Mouse (Mus musculus): ENCODE measurements around the gene Rhox3g. TPM values are rescaled to one million over a fixed set of nuclear protein-coding genes. Genes with fewer than 3 reads are reported as not detected.

The Rhox3g gene
- not detected in 2 replicates for polyA plus RNA-seq (2012; ENCODE audit: low replicate concordance)

DNA sequence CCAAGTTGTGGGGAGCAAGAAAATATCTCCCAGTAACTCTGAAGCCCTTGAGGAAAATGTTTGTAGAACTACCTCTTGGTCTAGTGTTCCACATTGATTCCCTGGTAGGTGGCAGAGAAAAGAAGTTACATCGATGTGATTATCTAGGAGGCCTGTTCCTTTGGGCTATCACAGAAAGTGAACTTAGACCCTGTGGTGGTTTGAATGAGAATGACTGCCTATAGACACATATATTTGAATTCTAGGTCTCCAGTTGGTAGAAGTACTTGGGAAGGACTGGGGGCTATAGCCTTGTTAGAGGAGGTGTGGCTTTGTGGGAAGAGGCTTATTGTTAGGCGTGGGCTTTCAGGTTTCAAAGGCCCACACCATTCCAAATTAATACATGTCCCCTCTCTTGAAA, at the start of gene Rhox3g:
Rhox3g (minus strand) TSS at position 101 of the 400 bp plus-strand sequence.

DNA sequence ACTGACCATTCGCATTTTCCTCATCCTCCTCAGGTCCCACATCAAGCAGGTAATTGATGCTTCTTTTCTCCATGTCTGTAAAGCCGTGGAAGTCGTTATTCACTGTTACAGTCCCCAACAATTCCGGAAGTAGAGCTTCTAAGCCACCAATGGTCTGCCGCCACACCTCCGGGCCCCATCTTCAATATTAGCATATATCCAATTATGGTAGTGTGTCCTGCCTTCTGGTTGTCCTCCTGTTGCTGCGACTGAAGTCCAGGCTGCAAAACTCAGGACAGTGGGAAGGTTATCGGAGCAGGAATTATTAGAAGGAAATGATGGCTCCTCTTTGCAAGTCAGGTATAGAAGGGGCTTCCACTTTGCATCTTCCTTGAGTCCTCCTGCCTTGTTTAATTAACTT, 44.8 kb upstream of the Rhox3g start, which contains the start of gene Rhox2h:
Rhox2h (minus strand) TSS at position 101 of the 400 bp plus-strand sequence.

DNA sequence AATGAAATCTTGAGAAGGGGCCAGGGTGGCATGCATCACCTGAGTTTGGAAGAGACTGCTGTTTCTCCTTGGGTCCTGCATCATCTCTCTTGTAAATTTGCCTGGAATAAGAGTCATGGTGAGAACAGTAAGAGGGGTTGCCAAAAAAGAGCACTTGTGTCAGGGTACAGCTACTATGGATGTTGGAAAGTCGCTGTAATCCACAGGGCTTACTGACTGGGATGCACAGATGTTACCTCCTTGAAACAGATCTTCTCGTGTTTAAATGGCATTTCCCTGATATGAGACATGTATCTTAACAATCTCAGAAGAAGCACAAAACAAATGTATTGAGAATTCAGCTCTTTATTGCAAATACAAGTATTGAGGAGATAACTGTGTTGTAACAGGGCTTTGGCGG, 40.3 kb upstream of the Rhox3g start, which contains the start of gene Rhox3h:
Rhox3h (minus strand) TSS at position 101 of the 400 bp plus-strand sequence.

DNA sequence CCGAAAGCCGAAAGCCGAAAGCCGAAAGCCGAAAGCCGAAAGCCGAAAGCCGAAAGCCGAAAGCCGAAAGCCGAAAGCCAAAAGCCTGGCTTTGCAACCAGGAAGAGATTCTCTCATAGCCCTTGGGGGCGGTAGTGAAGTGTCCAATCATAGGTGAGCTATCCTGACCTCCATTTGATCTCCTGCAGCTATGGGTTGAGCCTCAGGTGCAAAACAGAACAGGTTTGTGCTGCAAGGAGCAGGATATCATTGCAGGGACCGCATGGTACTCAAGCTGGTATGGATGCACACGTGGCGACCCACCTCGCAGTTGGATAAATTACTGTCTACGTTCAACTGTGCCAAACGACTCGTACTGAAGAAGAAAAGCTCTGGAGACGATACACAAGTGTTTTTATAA, 22.8 kb upstream of the Rhox3g start, which contains the start of gene Rhox4g:
Rhox4g (minus strand) TSS at position 101 of the 400 bp plus-strand sequence.

DNA sequence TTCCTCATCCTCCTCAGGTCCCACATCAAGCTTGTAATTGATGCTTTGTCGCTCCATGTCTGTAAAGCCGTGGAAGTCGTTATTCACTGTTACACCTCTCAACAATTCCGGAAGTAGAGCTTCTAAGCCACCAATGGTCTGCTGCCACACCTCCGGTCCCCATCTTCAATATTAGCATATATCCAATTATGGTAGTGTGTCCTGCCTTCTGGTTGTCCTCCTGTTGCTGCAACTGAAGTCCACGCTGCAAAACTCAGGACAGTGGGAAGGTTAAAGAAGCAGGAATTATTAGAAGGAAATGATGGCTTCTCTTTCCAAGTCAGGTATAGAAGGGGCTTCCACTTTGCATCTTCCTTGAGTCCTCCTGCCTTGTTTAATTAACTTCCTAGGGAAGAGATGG, 15.0 kb upstream of the Rhox3g start, which contains the start of gene Rhox2g:
Rhox2g (minus strand) TSS at position 101 of the 400 bp plus-strand sequence.

DNA sequence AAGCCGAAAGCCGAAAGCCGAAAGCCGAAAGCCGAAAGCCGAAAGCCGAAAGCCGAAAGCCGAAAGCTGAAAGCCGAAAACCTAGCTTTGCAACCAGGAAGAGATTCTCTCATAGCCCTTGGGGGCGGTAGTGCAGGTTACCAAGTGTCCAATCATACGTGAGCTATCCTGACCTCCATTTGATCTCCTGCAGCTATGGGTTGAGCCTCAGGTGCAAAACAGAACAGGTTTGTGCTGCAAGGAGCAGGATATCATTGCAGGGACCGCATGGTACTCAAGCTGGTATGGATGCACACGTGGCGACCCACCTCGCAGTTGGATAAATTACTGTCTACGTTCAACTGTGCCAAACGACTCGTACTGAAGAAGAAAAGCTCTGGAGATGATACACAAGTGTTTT, 20.8 kb downstream of the Rhox3g start, which contains the start of gene Rhox4f:
Rhox4f (minus strand) TSS at position 101 of the 400 bp plus-strand sequence.

DNA sequence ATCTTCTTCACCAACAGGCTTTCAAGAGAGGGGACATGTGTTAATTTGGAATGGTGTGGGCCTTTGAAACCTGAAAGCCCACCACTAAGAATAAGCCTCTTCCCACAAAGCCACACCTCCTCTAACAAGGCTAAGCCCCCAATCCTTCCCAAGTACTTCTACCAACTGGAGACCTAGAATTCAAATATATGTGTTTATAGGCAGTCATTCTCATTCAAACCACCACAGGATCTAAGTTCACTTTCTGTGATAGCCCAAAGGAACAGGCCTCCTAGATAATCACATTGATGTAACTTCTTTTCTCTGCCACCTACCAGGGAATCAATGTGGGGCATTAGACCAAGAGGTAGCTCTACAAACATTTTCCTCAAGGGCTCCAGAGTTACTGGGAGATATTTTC, 47.7 kb downstream of the Rhox3g start, which contains the start of gene Rhox3f:
Rhox3f (plus strand) TSS at position 301 of the 400 bp plus-strand sequence.

Other genes with a start within 250 kb of the Rhox3g start
- gene Rhox3a2, start 248.6 kb downstream of the Rhox3g start, polyA plus RNA-seq (2012; ENCODE audit: low replicate concordance), result not detected in 2 replicates
- gene Rhox4a2, start 237.8 kb downstream of the Rhox3g start, polyA plus RNA-seq (2012; ENCODE audit: low replicate concordance), result not detected in 2 replicates
- gene Rhox2b, start 216.5 kb downstream of the Rhox3g start, polyA plus RNA-seq (2012; ENCODE audit: low replicate concordance), result not detected in 2 replicates
- not detected in 2 replicates for gene Rhox4b, start 196.1 kb downstream of the Rhox3g start, polyA plus RNA-seq (2012; ENCODE audit: low replicate concordance)
- not detected in 2 replicates for gene Rhox2c, start 174.9 kb downstream of the Rhox3g start, polyA plus RNA-seq (2012; ENCODE audit: low replicate concordance)
- gene Rhox3c, start 170.0 kb downstream of the Rhox3g start, polyA plus RNA-seq (2012; ENCODE audit: low replicate concordance), result not detected in 2 replicates
- not detected in 2 replicates for gene Rhox4c, start 148.3 kb downstream of the Rhox3g start, polyA plus RNA-seq (2012; ENCODE audit: low replicate concordance)
- not detected in 2 replicates for gene Rhox2d, start 135.2 kb downstream of the Rhox3g start, polyA plus RNA-seq (2012; ENCODE audit: low replicate concordance)
- gene Rhox4d, start 114.3 kb downstream of the Rhox3g start, polyA plus RNA-seq (2012; ENCODE audit: low replicate concordance), result not detected in 2 replicates
- gene Rhox2e, start 98.2 kb downstream of the Rhox3g start, polyA plus RNA-seq (2012; ENCODE audit: low replicate concordance), result not detected in 2 replicates
- not detected in 2 replicates for gene Rhox3e, start 86.6 kb downstream of the Rhox3g start, polyA plus RNA-seq (2012; ENCODE audit: low replicate concordance)
- gene Rhox4e, start 71.2 kb downstream of the Rhox3g start, polyA plus RNA-seq (2012; ENCODE audit: low replicate concordance), result not detected in 2 replicates
- not detected in 2 replicates for gene Rhox2f, start 57.2 kb downstream of the Rhox3g start, polyA plus RNA-seq (2012; ENCODE audit: low replicate concordance)
- gene Rhox3f, start 47.6 kb downstream of the Rhox3g start, polyA plus RNA-seq (2012; ENCODE audit: low replicate concordance), result not detected in 2 replicates
- gene Rhox4f, start 20.9 kb downstream of the Rhox3g start, polyA plus RNA-seq (2012; ENCODE audit: low replicate concordance), result not detected in 2 replicates
- gene Rhox2g, start 14.9 kb upstream of the Rhox3g start, polyA plus RNA-seq (2012; ENCODE audit: low replicate concordance), result not detected in 2 replicates
- not detected in 2 replicates for gene Rhox4g, start 22.7 kb upstream of the Rhox3g start, polyA plus RNA-seq (2012; ENCODE audit: low replicate concordance)
- not detected in 2 replicates for gene Rhox3h, start 40.2 kb upstream of the Rhox3g start, polyA plus RNA-seq (2012; ENCODE audit: low replicate concordance)
- not detected in 2 replicates for gene Rhox2h, start 44.7 kb upstream of the Rhox3g start, polyA plus RNA-seq (2012; ENCODE audit: low replicate concordance)
- gene Rhox5, start 176.2 kb upstream of the Rhox3g start, polyA plus RNA-seq (2012; ENCODE audit: low replicate concordance), result not detected in 2 replicates
- not detected in 2 replicates for gene Rhox6, start 198.3 kb upstream of the Rhox3g start, polyA plus RNA-seq (2012; ENCODE audit: low replicate concordance)
- gene Rhox7a, start 203.1 kb upstream of the Rhox3g start, polyA plus RNA-seq (2012; ENCODE audit: low replicate concordance), result not detected in 2 replicates

All from leukemia stem cell, adult 10-12 weeks (primary cell).